Mouse (Mus musculus) retina, embryonic 14.5 days (tissue): ENCODE results near the gene Rnf214.

Experiments used
- DNase-seq: peaks from one replicate; pipeline ENCODE4 v3.0.0-alpha.2; 2015; ENCODE audit warnings: low spot score

The Rnf214 gene

GRCm38 (mm10) chr9:45815113-45815512 is 91.6 kb downstream of the Rnf214 start:
- no peak for DNase-seq
